Mouse (Mus musculus) midbrain, embryonic 10.5 days (tissue): ENCODE measurements around the gene Pxdn. TPM values are rescaled to one million over a fixed set of nuclear protein-coding genes. Genes with fewer than 3 reads are reported as not detected.

Experiments
- polyA plus RNA-seq: library from polyadenylated mRNA; unstranded; fragments of >200 nt; fragmentation: Nextera tagmentation; extraction: Ambion mirVana; gene quantifications from 2 replicates; pipeline ENCODE4 v1.2.1, GENCODE M21; 2016

Pxdn gene
- polyA plus RNA-seq, 1 experiment from 2014 or later, result 72.5 TPM

Other genes starting within 250 kb of the Pxdn start
- gene Tpo, start 195.0 kb downstream of the Pxdn start, polyA plus RNA-seq, result not detected in 2 replicates